Mouse (Mus musculus) hindbrain, postnatal 0 days (tissue): ENCODE measurements at regions not wholly inside any gene's neighbourhood (a gene's known extent, or its start where the extent isn't known, plus 50 kb on each side); places are given as distances from the start of the nearest gene placed in this dataset.
A peak's percentile ranks its signal among the peaks of the same experiment; 100 is the strongest.

Experiments used
- ATAC-seq: fragments of 200-750 bp; cut with Nextera tagmentation; 2 replicates; pipeline ENCODE4 v1.8.0; 2017; ENCODE audit warnings: mild to moderate bottlenecking, moderate TSS enrichment, moderate library complexity
- DNase-seq: peaks from one replicate; pipeline ENCODE4 v3.0.0-alpha.2; 2015; ENCODE audit warnings: low spot score
- H3K27ac ChIP-seq: fragments of 300-500 bp; sonication (generic); 2 replicates; pipeline ENCODE4 v1.5.1; 2014; ENCODE audit warnings: mild to moderate bottlenecking
- H3K27me3 ChIP-seq: fragments of 300-500 bp; sonication (generic); 2 replicates; pipeline ENCODE4 v1.6.1; 2014; ENCODE audit warnings: low read length, mixed read lengths; ENCODE audit not compliant: insufficient read depth
- H3K36me3 ChIP-seq: fragments of 300-500 bp; sonication (generic); 2 replicates; pipeline ENCODE4 v1.6.1; 2014; ENCODE audit warnings: low read length, mixed read lengths; ENCODE audit not compliant: insufficient read depth
- H3K4me1 ChIP-seq: fragments of 300-500 bp; sonication (generic); 2 replicates; pipeline ENCODE4 v1.6.1; 2014; ENCODE audit warnings: antibody characterized with exemption, low read length, mixed read lengths; ENCODE audit not compliant: insufficient read depth
- H3K4me2 ChIP-seq: fragments of 300-500 bp; sonication (generic); 2 replicates; pipeline ENCODE4 v1.6.1; 2014; ENCODE audit warnings: low read depth, mild to moderate bottlenecking, low read length, moderate library complexity, mixed read lengths
- H3K4me3 ChIP-seq: fragments of 300-500 bp; sonication (generic); 2 replicates; pipeline ENCODE4 v1.5.1; 2014; ENCODE audit warnings: low read length
- H3K9ac ChIP-seq: fragments of 300-500 bp; sonication (generic); replicated peaks from 2 replicates; pipeline ENCODE4 v1.6.1; 2014; ENCODE audit warnings: mild to moderate bottlenecking, low read length, moderate library complexity, mixed read lengths
- H3K9me3 ChIP-seq: fragments of 300-500 bp; sonication (generic); 2 replicates; pipeline ENCODE4 v1.6.1; 2016; ENCODE audit warnings: low read length, mixed read lengths
- CTCF ChIP-seq: IDR thresholded peaks from 2 replicates; pipeline ENCODE4 v1.5.1; 2016; ENCODE audit warnings: antibody characterized with exemption, control low read depth, low read depth
- WGBS: fragments of 180-500 bp; shearing (Covaris S2); extraction: QIAGEN DNeasy Blood & Tissue Kit; methylation state at CpG from one replicate; pipeline ENCODE4 v1.1.7; 2014; 5-methylcytosine and 5-hydroxymethylcytosine counted together

DNA sequence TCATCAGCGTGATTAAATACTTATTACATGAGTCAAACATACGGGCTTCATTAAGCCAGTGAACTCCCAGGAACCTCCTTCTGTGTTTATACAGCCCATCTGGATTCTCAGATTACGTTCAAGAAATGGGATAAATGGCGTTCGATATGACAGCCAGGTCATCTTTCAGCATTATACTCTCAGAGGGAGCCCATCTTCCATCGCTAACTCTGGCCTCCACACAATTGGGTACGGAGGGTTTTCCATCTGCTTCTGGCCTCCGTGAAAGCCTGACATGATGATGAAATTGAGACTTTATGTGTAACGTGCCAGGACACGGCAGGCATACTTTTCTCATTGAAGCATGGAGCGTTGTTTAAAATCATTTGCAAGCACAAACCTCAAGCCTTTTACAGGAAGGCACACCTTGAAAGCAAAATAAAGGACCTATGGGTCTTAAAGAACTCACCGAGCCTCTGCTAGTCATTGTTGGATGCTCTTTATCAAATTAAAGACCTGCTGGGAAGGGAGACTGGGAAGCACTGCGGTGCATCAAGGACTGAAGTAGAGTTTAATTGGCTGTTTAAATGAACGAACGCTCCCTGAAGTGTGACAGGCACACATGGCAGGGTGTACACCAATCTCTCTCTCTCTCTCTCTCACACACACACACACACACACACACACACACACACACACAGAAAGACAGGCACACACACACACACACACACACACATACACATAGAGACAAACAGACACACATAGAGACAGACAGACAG lies 127.0 kb downstream of the Slc38a6 start:
- Histone ChIP-seq H3K27ac (no peak overlapping the region), H3K9ac (no peak overlapping the region)

GRCm38 (mm10) chr12:73412500-73412899 lies 125.9 kb downstream of the Slc38a6 start:
- H3K4me1 ChIP-seq, result peaks cover 9% of the 10 kb centered on the region
- H3K27ac ChIP-seq, result no peak overlapping the region
- DNase-seq (no peak), ATAC-seq (no peak)
- H3K9me3 ChIP-seq, result no peaks in the 10 kb centered on the region
- WGBS, result 86% methylated on average over 4 of the region's 4 CpGs
- no peak overlapping the region for H3K4me3 ChIP-seq
- H3K4me2 ChIP-seq, result no peak overlapping the region
- H3K9ac ChIP-seq, result no peak overlapping the region
- TF ChIP-seq CTCF, result no peak
- no peaks in the 10 kb centered on the region for H3K27me3 ChIP-seq
- H3K36me3 ChIP-seq, result no peaks in the 10 kb centered on the region

More for the DNA sequence above, 127.0 kb downstream of the Slc38a6 start:
- Histone ChIP-seq H3K4me3 (no peak overlapping the region), H3K4me1 (peaks cover 9% of the 10 kb centered on the region), H3K36me3 (no peaks in the 10 kb centered on the region), H3K9me3 (no peaks in the 10 kb centered on the region), H3K27me3 (no peaks in the 10 kb centered on the region), H3K4me2 (peak overlapping the region; percentile 16; the same call in 1 of the 2 replicates)
- WGBS, result 34% methylated on average over 15 of the region's 15 CpGs
- 0 out of 2 replicates have a peak, but pooled peaks have one; percentile 48 for ATAC-seq
- no peak for TF ChIP-seq CTCF
- DNase-seq, result peak; percentile 52

GRCm38 (mm10) chr12:73410924-73411323 lies 124.3 kb downstream of the Slc38a6 start:
- Histone ChIP-seq H3K27me3 (no peaks in the 10 kb centered on the region), H3K4me2 (no peak overlapping the region), H3K9me3 (no peaks in the 10 kb centered on the region), H3K4me3 (no peak overlapping the region), H3K4me1 (peaks cover 9% of the 10 kb centered on the region), H3K27ac (no peak overlapping the region), H3K9ac (no peak overlapping the region), H3K36me3 (no peaks in the 10 kb centered on the region)
- DNase-seq, result peak; percentile 62
- TF ChIP-seq CTCF, result no peak
- WGBS, result 55% methylated on average over 7 of the region's 7 CpGs
- ATAC-seq, result no peak

DNA sequence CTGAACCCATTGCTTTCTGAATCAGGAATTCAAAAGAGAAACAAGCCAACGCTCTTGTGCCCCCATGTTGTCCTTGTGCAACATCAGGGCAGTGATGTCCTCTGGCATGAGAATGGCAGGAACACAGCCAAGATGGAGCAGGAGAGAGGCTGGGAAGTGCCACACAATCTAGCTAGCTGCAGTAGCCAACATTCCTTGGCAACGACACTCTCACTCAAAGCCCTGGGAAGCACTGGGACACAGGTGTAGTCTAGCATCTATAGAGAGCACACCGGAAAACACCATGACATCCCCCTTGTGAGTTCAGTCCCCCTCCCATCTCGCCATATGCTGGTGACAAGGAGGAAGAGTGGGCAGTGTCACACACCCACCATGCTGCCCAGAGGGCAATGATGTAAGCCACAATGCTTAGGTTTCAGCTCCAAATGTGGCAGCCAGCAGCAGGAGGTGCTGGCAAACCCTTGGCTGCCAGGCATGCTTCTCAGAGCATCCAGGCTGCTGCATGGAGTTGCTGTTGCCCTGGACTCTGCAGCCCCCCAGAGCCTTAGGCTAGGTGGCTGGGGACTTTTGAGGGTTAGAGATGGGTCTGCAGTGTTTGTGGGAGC lies 123.0 kb downstream of the Slc38a6 start:
- Histone ChIP-seq H3K4me1 (peaks cover 13% of the 10 kb centered on the region), H3K36me3 (no peaks in the 10 kb centered on the region), H3K4me3 (no peak overlapping the region), H3K27ac (no peak overlapping the region), H3K9ac (no peak overlapping the region), H3K9me3 (no peaks in the 10 kb centered on the region), H3K27me3 (no peaks in the 10 kb centered on the region), H3K4me2 (no peak overlapping the region)
- peak; percentile 71 for DNase-seq
- 51% methylated on average over 4 of the region's 4 CpGs for WGBS
- peak; percentile 50; the same call in 1 of the 2 replicates for ATAC-seq
- TF ChIP-seq CTCF, result no peak

- Histone ChIP-seq H3K27me3 (no peaks in the 10 kb centered on the region), H3K36me3 (no peaks in the 10 kb centered on the region), H3K9ac (no peak overlapping the region), H3K4me2 (no peak overlapping the region), H3K4me1 (peaks cover 13% of the 10 kb centered on the region), H3K9me3 (no peaks in the 10 kb centered on the region), H3K4me3 (no peak overlapping the region), H3K27ac (no peak overlapping the region)
- TF ChIP-seq CTCF, result no peak
- DNase-seq (peak; percentile 45), ATAC-seq (0 out of 2 replicates have a peak, but pooled peaks have one; percentile 18)
- WGBS, result 65% methylated on average over 7 of the region's 7 CpGs
Observed at GRCm38 (mm10) chr12:73408614-73409013, 122.0 kb downstream of the Slc38a6 start.

DNA sequence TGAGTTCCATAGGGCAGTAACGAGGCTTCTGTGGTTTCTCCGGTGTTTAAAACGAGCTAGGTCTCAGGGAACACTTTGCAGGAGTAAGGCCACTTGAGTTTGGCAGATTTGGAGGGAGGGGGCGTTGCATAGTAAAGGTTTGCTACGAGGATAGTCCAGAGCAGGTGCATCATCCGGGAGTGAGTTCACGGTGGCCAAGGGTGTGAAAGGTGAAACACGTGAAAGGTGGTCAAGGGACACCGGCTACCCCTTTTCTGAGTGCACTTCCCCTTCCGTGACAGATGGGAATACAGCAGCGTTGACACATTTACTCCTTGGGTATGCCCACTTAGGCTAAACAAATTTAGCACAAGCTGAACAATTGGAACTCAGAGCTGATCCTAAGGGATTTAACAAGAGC lies 121.6 kb downstream of the Slc38a6 start:
- no peak overlapping the region for H3K9ac ChIP-seq
- ATAC-seq, result no peak
- no peaks in the 10 kb centered on the region for H3K27me3 ChIP-seq
- 82% methylated on average over 11 of the region's 11 CpGs for whole genome bisulfite sequencing
- H3K4me2 ChIP-seq, result no peak overlapping the region
- H3K36me3 ChIP-seq, result no peaks in the 10 kb centered on the region
- no peak overlapping the region for H3K27ac ChIP-seq
- no peaks in the 10 kb centered on the region for H3K9me3 ChIP-seq
- H3K4me3 ChIP-seq, result no peak overlapping the region
- peaks cover 13% of the 10 kb centered on the region for H3K4me1 ChIP-seq
- no peak for DNase-seq
- no peak for TF ChIP-seq CTCF
